Mouse (Mus musculus) left cerebral cortex, adult 2 months (tissue): ENCODE results near the gene 0610040J01Rik. TPM values are rescaled to one million over a fixed set of nuclear protein-coding genes. Genes with fewer than 3 reads are reported as not detected.

Source experiments
- DNase-seq, 2 experiments: peaks; one replicate each; pipeline ENCODE4 v3.0.0; 2021 to 2022; ENCODE audit warnings: low spot score in 2 of 2, mixed read lengths in 1 of 2; ENCODE audit errors: extremely low spot score in 1 of 2
- H3K27ac ChIP-seq: fragments of 200-600 bp; 2 replicates; pipeline ENCODE4 v1.8.1; 2022
- H3K4me3 ChIP-seq: fragments of 200-600 bp; 2 replicates; pipeline ENCODE4 v1.8.1; 2022
- CTCF ChIP-seq: fragments of 200-600 bp; IDR thresholded peaks from 2 replicates; pipeline ENCODE4 v1.8.1; 2022; ENCODE audit warnings: antibody characterized with exemption, mild to moderate bottlenecking, moderate library complexity
- intact Hi-C: fragments of 180-260 bp; cut with DNase I; formaldehyde crosslinking; loops from one replicate; pipeline ENCODE4 v1.15.1; 2025
- total RNA-seq, 2 experiments: library from RNA; stranded (reverse); gene quantifications; 2 replicates each; pipeline ENCODE4 v1.2.3; 2021

The 0610040J01Rik gene
- total RNA-seq, 2 experiments from 2014 or later = 3.5 to 4.1 TPM

GRCm38 (mm10) chr5:63834435-63834834, 22.3 kb downstream of the 0610040J01Rik start:
- intact Hi-C loops = no loop called here
- Histone ChIP-seq H3K27ac (no peak overlapping the region), H3K4me3 (no peak overlapping the region)
- TF ChIP-seq CTCF = no peak
- DNase-seq = no peak

- DNase-seq = no peak
These were observed 25.0 kb downstream of the 0610040J01Rik start for GRCm38 (mm10) chr5:63837115-63837514.

GRCm38 (mm10) chr5:63837851-63838250, 25.7 kb downstream of the 0610040J01Rik start:
- Histone ChIP-seq H3K27ac (no peak overlapping the region), H3K4me3 (no peak overlapping the region)
- intact Hi-C loops = no loop called here
- no peak for TF ChIP-seq CTCF
- DNase-seq = no peak

More at GRCm38 (mm10) chr5:63837115-63837514, 25.0 kb downstream of the 0610040J01Rik start:
- intact Hi-C loops = no loop called here
- Histone ChIP-seq H3K4me3 (no peak overlapping the region), H3K27ac (no peak overlapping the region)
- TF ChIP-seq CTCF = no peak

GRCm38 (mm10) chr5:63839801-63840416, 27.7 kb downstream of the 0610040J01Rik start:
- DNase-seq = no peak
- H3K4me3 ChIP-seq = no peak overlapping the region
- intact Hi-C loops = no loop called here
- H3K27ac ChIP-seq = no peak overlapping the region
- TF ChIP-seq CTCF = no peak

- intact Hi-C loops = no loop called here
- H3K27ac ChIP-seq = no peak overlapping the region
- H3K4me3 ChIP-seq = no peak overlapping the region
- no peak for DNase-seq
- no peak for TF ChIP-seq CTCF
These were observed 34.9 kb downstream of the 0610040J01Rik start for GRCm38 (mm10) chr5:63847080-63847479.

- Histone ChIP-seq H3K4me3 (no peak overlapping the region), H3K27ac (no peak overlapping the region)
- TF ChIP-seq CTCF = no peak
- DNase-seq = no peak
- intact Hi-C loops = no loop called here
These were observed 35.5 kb downstream of the 0610040J01Rik start for GRCm38 (mm10) chr5:63847541-63848226.

GRCm38 (mm10) chr5:63858901-63859300, 46.7 kb downstream of the 0610040J01Rik start:
- intact Hi-C loops = no loop called here
- TF ChIP-seq CTCF = no peak
- no peak for DNase-seq
- no peak overlapping the region for H3K4me3 ChIP-seq
- no peak overlapping the region for H3K27ac ChIP-seq

GRCm38 (mm10) chr5:63867421-63867820, 55.3 kb downstream of the 0610040J01Rik start:
- Histone ChIP-seq H3K27ac (no peak overlapping the region), H3K4me3 (no peak overlapping the region)
- no peak for TF ChIP-seq CTCF
- intact Hi-C loops = no loop called here
- no peak for DNase-seq

GRCm38 (mm10) chr5:63872176-63872932, 60.2 kb downstream of the 0610040J01Rik start:
- TF ChIP-seq CTCF = no peak
- DNase-seq = peak in 1 of 2 experiments; percentile 15

GRCm38 (mm10) chr5:63874880-63875279, 62.7 kb downstream of the 0610040J01Rik start:
- TF ChIP-seq CTCF = no peak
- Histone ChIP-seq H3K27ac (no peak overlapping the region), H3K4me3 (no peak overlapping the region)

More at GRCm38 (mm10) chr5:63872176-63872932, 60.2 kb downstream of the 0610040J01Rik start:
- Histone ChIP-seq H3K4me3 (no peak overlapping the region), H3K27ac (0 out of 2 replicates have a peak overlapping the region, but pooled peaks have one; percentile 1)
- intact Hi-C loops = no loop called here

GRCm38 (mm10) chr5:63876081-63876480, 63.9 kb downstream of the 0610040J01Rik start:
- TF ChIP-seq CTCF = no peak
- intact Hi-C loops = no loop called here
- no peak for DNase-seq
- no peak overlapping the region for H3K27ac ChIP-seq
- H3K4me3 ChIP-seq = no peak overlapping the region

More at GRCm38 (mm10) chr5:63874880-63875279, 62.7 kb downstream of the 0610040J01Rik start:
- intact Hi-C loops = no loop called here
- DNase-seq = no peak

GRCm38 (mm10) chr5:63879026-63879425, 66.9 kb downstream of the 0610040J01Rik start:
- DNase-seq = no peak
- intact Hi-C loops = no loop called here
- TF ChIP-seq CTCF = no peak
- Histone ChIP-seq H3K4me3 (no peak overlapping the region), H3K27ac (no peak overlapping the region)
